In genomic region chr5:99279016-99279757, GRCm38 (mm10) we compare ENCODE assay signal across 14 mouse cellular contexts.
DNase-seq lines count a peak whose midpoint lies in the region; ATAC-seq and TF ChIP-seq lines count a peak whose summit lies in the region.
"Had no signal": no experiment of that assay in that cellular context is flagged by ENCODE, and none has a peak within 500 bp of the region (broad histone marks: within the 10 kb centered on the region; RNA-seq: fewer than 3 reads in every experiment).

No protein-coding gene starts in this region.

- no peak overlapping the region for H3K4me3 ChIP-seq in kidney, postnatal 0 days (replicated peaks; ENCODE audit: low read depth, low read length)
- H3K4me3 ChIP-seq: heart, adult 2 months; limb, embryonic 13.5 days; stomach, embryonic 15.5 days had no signal

- intact Hi-C loops in left cerebral cortex, postnatal 10 days (cut with DNase I), result no loop called here

- no peaks in the 10 kb centered on the region for H3K36me3 ChIP-seq in kidney, postnatal 0 days (ENCODE audit: insufficient read depth, low read length)
- H3K36me3 ChIP-seq: limb, embryonic 13.5 days; stomach, embryonic 15.5 days had no signal

- H3K27me3 ChIP-seq in kidney, postnatal 0 days (ENCODE audit: insufficient read depth, low read length), result no peaks in the 10 kb centered on the region
- H3K27me3 ChIP-seq: limb, embryonic 13.5 days; stomach, embryonic 15.5 days had no signal

- TF ChIP-seq CTCF in kidney, postnatal 0 days (IDR thresholded peaks at IDR 0.05; ENCODE audit: low read depth), result no peak

- H3K4me1 ChIP-seq in kidney, postnatal 0 days (replicated peaks; ENCODE audit: insufficient read depth, low read length), result 0 out of 2 replicates have a peak, but pooled peaks cover 3% of the 10 kb centered on the region
- H3K4me1 ChIP-seq: stomach, embryonic 15.5 days had no signal

- H3K27ac ChIP-seq in kidney, postnatal 0 days, result no peak overlapping the region
- H3K27ac ChIP-seq: heart, adult 2 months; hindbrain, embryonic 14.5 days; limb, embryonic 13.5 days; macrophage; stomach, embryonic 15.5 days had no signal

- 28% methylated on average over 9 of the region's 9 CpGs for WGBS in kidney, postnatal 0 days

- H3K9ac ChIP-seq in kidney, postnatal 0 days (ENCODE audit: low read depth, low read length), result no peak overlapping the region
- H3K9ac ChIP-seq: hindbrain, embryonic 14.5 days; limb, embryonic 13.5 days; stomach, embryonic 15.5 days had no signal

- ATAC-seq in kidney, postnatal 0 days (replicated peaks; ENCODE audit: low FRiP score, low read depth), result no peak

- H3K9me3 ChIP-seq in kidney, postnatal 0 days (replicated peaks; ENCODE audit: low read length), result no peaks in the 10 kb centered on the region
- H3K9me3 ChIP-seq: limb, embryonic 13.5 days; stomach, embryonic 15.5 days had no signal

- DNase-seq in adrenal gland, postnatal 14 days, result peak; percentile 30
- DNase-seq in adrenal gland, postnatal 4 days (ENCODE audit: low spot score in 2 of 2), result no peak
- peak; percentile 70 for DNase-seq in kidney, postnatal 0 days (ENCODE audit: low spot score)
- no peak for DNase-seq in kidney, adult 9 months
- DNase-seq in right cerebral cortex, postnatal 4 days, result peak; percentile 14
- no peak for DNase-seq in right cerebral cortex, postnatal 10 days (ENCODE audit: low spot score in 2 of 2)
- DNase-seq in natural killer cell, adult 2 months (ENCODE audit: low spot score in 2 of 2), result no peak
- DNase-seq in left cerebral cortex, postnatal 10 days (ENCODE audit: extremely low spot score in 1 of 2, low spot score in 2 of 2), result no peak
- DNase-seq: heart, adult 2 months; right cerebral cortex, postnatal 14 days had no signal

- H3K4me2 ChIP-seq in kidney, postnatal 0 days (ENCODE audit: low read length), result no peak overlapping the region
- H3K4me2 ChIP-seq: hindbrain, embryonic 14.5 days; limb, embryonic 13.5 days; stomach, embryonic 15.5 days had no signal

Comparison
In these comparisons a context has a peak if more than half of its experiments do, and no peak if none do; other contexts are left out.
1. DNase-seq: peak in adrenal gland, postnatal 14 days (single experiment), kidney, postnatal 0 days (single experiment) and right cerebral cortex, postnatal 4 days (single experiment); none in adrenal gland, postnatal 4 days (0 of 2), kidney, adult 9 months (single experiment), right cerebral cortex, postnatal 10 days (0 of 2), natural killer cell, adult 2 months (0 of 2) and left cerebral cortex, postnatal 10 days (0 of 2).